Mouse (Mus musculus) heart, embryonic 15.5 days (tissue): ENCODE results near the gene Tsacc. TPM values are rescaled to one million over a fixed set of nuclear protein-coding genes. Genes with fewer than 3 reads are reported as not detected.
A peak's percentile ranks its signal among the peaks of the same experiment; 100 is the strongest.

Experiments
- ATAC-seq: fragments of 200-750 bp; cut with Nextera tagmentation; replicated peaks from 2 replicates; pipeline ENCODE4 v1.8.0; 2017; ENCODE audit warnings: low read depth, moderate TSS enrichment; ENCODE audit not compliant: insufficient number of reproducible peaks, insufficient read depth, low FRiP score
- H3K27ac ChIP-seq: fragments of 300-500 bp; sonication (generic); 2 replicates; pipeline ENCODE4 v1.5.1; 2015; ENCODE audit warnings: mild to moderate bottlenecking, inconsistent platforms
- H3K27me3 ChIP-seq: fragments of 300-500 bp; sonication (generic); 2 replicates; pipeline ENCODE4 v1.6.1; 2015; ENCODE audit warnings: inconsistent platforms
- H3K36me3 ChIP-seq: fragments of 300-500 bp; sonication (generic); 2 replicates; pipeline ENCODE4 v1.6.1; 2015; ENCODE audit warnings: mild to moderate bottlenecking, inconsistent platforms
- H3K4me1 ChIP-seq: fragments of 300-500 bp; sonication (generic); replicated peaks from 2 replicates; pipeline ENCODE4 v1.6.1; 2015; ENCODE audit warnings: inconsistent platforms
- H3K4me2 ChIP-seq: fragments of 300-500 bp; sonication (generic); 2 replicates; pipeline ENCODE4 v1.6.1; 2015; ENCODE audit warnings: inconsistent platforms, mild to moderate bottlenecking, moderate library complexity
- H3K4me3 ChIP-seq: fragments of 300-500 bp; sonication (generic); 2 replicates; pipeline ENCODE4 v1.5.1; 2015; ENCODE audit warnings: mild to moderate bottlenecking, inconsistent platforms
- H3K9ac ChIP-seq: fragments of 300-500 bp; sonication (generic); 2 replicates; pipeline ENCODE4 v1.6.1; 2015; ENCODE audit warnings: mild to moderate bottlenecking, inconsistent platforms
- H3K9me3 ChIP-seq: fragments of 300-500 bp; sonication (generic); replicated peaks from 2 replicates; pipeline ENCODE4 v1.6.1; 2016; ENCODE audit warnings: inconsistent platforms
- WGBS: fragments of 180-500 bp; shearing (Covaris S2); methylation state at CpG from one replicate; pipeline ENCODE4 v1.1.7; 2015; ENCODE audit warnings: mixed read lengths; 5-methylcytosine and 5-hydroxymethylcytosine counted together
- polyA plus RNA-seq: library from polyadenylated mRNA; unstranded; fragments of >200 nt; fragmentation: Nextera tagmentation; extraction: Ambion mirVana; gene quantifications from 2 replicates; pipeline ENCODE4 v1.2.1, GENCODE M21; 2015

Gene Tsacc
- polyA plus RNA-seq: 11.8 and 14.0 TPM in 2 replicates

DNA sequence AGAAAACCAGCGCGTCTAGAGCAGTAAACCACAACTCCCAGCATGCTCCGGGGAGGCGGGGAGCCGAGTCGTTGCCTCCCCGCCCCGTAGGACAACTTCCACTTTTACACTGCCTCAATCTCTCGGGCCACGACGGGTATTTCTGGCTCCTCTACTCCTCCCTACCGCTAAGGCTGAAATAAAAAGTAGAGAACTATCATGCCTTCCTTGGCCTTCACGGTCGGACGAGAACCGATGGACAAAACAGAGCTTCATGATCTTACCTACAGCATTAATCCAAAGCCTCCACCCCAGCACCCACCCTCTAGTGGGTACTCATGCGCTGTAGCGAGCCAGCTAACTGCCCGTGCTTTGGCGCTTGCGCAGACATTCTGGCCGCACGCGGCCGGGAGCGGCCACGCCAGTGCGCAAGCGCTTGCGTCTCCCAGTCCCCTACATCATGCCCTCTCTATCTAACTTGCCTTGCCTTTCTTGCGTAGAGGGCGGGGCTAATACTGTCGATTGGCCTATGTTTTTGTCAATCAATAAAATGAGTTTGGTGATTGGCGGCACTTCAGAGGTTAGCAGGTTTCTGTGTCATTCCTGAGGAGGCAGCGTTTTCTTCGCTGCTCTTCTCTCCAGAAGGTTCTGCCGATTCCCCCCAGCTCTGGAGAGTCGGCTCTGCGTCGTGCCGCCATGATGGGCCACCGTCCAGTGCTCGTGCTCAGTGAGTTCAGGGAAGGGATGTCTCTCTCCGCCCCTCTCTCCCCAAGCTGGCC, at the start of gene Tsacc, which contains the start of gene Cct3:
Tsacc (minus strand) TSS at position 439 of the 758 bp plus-strand sequence.
Cct3 (plus strand) TSS at position 556 of the 758 bp plus-strand sequence.
- WGBS: under 1% methylated on average over 44 of the region's 44 CpGs

GRCm38 (mm10) chr3:88339006-88339405, 42.2 kb upstream of the Tsacc start:
- Histone ChIP-seq H3K4me2 (no peak overlapping the region), H3K4me3 (no peak overlapping the region), H3K9me3 (no peaks in the 10 kb centered on the region), H3K9ac (no peak overlapping the region), H3K4me1 (peaks cover 35% of the 10 kb centered on the region), H3K27ac (no peak overlapping the region), H3K36me3 (peaks cover 27% of the 10 kb centered on the region), H3K27me3 (no peaks in the 10 kb centered on the region)
- 60% methylated on average over 3 of the region's 3 CpGs for WGBS
- no peak for ATAC-seq

More for the DNA sequence above, at the start of gene Tsacc, which contains the start of gene Cct3:
- H3K36me3 ChIP-seq: peaks cover 25% of the 10 kb centered on the region
- H3K9me3 ChIP-seq: no peaks in the 10 kb centered on the region
- H3K4me2 ChIP-seq: peak within 1 kb of the TSS; percentile 74
- no peaks in the 10 kb centered on the region for H3K27me3 ChIP-seq
- peak within 1 kb of the TSS; percentile 79 for H3K4me3 ChIP-seq
- H3K9ac ChIP-seq: peak within 1 kb of the TSS; percentile 81
- peaks cover 19% of the 10 kb centered on the region for H3K4me1 ChIP-seq
- H3K27ac ChIP-seq: peak within 1 kb of the TSS; percentile 97
- ATAC-seq: peak; percentile 99

DNA sequence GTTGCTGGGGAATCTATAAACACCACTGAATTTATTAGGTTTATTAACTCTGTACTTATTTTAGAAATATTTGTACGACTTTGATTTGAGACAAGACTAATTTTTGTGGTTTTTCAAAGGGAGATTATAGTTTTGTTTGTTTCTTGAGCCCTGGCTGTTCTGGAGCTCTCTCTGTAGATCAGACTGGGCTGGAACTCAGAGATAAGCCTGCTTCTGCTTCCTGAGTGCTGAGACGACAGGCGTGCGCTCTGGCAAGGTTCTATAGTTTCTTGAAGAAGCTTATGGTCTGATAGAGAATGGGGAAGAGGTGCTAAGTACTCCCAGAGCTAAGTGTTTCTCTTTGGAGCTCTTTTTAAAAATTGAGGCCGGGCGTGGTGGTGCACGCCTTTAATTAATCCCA, 41.5 kb upstream of the Tsacc start:
- H3K9me3 ChIP-seq: no peaks in the 10 kb centered on the region
- H3K4me1 ChIP-seq: peaks cover 35% of the 10 kb centered on the region
- H3K4me3 ChIP-seq: no peak overlapping the region
- H3K27ac ChIP-seq: no peak overlapping the region
- H3K36me3 ChIP-seq: peaks cover 20% of the 10 kb centered on the region
- no peak overlapping the region for H3K9ac ChIP-seq
- ATAC-seq: no peak
- H3K27me3 ChIP-seq: no peaks in the 10 kb centered on the region
- no peak overlapping the region for H3K4me2 ChIP-seq
- WGBS: 76% methylated on average over 7 of the region's 7 CpGs

GRCm38 (mm10) chr3:88337367-88338020, 40.7 kb upstream of the Tsacc start:
- Histone ChIP-seq H3K9ac (peak overlapping the region; percentile 12; the same call in 1 of the 2 replicates), H3K27ac (peak overlapping the region; percentile 99), H3K36me3 (peaks cover 12% of the 10 kb centered on the region), H3K4me1 (peaks cover 35% of the 10 kb centered on the region), H3K4me3 (peak overlapping the region; percentile 96), H3K27me3 (no peaks in the 10 kb centered on the region), H3K4me2 (peak overlapping the region; percentile 74), H3K9me3 (no peaks in the 10 kb centered on the region)
- ATAC-seq: no peak
- WGBS: 47% methylated on average over 11 of the region's 11 CpGs

- peak; percentile 88 for ATAC-seq
- 1% methylated on average over 65 of the region's 66 CpGs for WGBS
- Histone ChIP-seq H3K36me3 (peaks cover under 1% of the 10 kb centered on the region; the same call in 1 of the 2 replicates), H3K27me3 (no peaks in the 10 kb centered on the region), H3K4me3 (peak within 1 kb of the TSS; percentile 96), H3K4me1 (peaks cover 35% of the 10 kb centered on the region), H3K4me2 (peak within 1 kb of the TSS; percentile 74), H3K9ac (peak within 1 kb of the TSS; percentile 96), H3K9me3 (no peaks in the 10 kb centered on the region), H3K27ac (peak within 1 kb of the TSS; percentile 99)
Measured at GRCm38 (mm10) chr3:88336058-88337013, 39.5 kb upstream of the Tsacc start, which contains the start of the genes Tmem79 and Smg5. TSS of gene Tmem79 (minus strand) at chr3:88336148. TSS of gene Smg5 (plus strand) at chr3:88336260.

DNA sequence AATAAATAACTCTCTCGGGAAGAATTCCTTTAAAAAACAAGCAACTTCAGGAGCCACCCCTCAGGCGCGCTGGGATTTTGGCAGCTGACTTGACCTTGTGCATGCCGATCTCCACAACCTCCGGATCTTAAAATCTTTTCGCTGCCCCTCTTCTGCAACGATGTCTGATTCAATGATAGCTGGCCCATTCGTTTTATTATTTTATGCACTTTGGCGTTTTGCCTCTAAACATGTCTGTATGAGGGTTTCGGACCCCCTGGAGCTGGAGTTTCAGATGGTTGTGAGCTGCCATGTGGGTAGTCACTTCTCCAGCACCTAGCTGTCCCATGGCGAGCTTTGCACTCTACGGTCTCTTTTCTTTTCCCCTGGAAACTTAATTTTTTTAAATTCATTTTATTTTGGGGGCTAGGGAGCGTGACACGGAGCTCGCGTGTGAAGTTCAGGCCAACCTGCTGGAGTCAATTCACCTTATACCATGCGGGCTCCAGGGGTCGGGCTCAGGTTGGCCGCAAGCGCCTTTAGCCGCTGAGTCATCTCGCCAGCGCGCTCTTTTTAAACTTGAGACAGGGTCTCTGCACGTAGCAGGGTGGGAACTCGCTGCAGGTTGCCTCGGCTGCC, 38.7 kb upstream of the Tsacc start:
- H3K4me3 ChIP-seq: peak overlapping the region; percentile 96
- no peaks in the 10 kb centered on the region for H3K9me3 ChIP-seq
- H3K4me1 ChIP-seq: peaks cover 35% of the 10 kb centered on the region
- WGBS: under 1% methylated on average over 27 of the region's 27 CpGs
- H3K4me2 ChIP-seq: peak overlapping the region; percentile 74
- H3K9ac ChIP-seq: peak overlapping the region; percentile 73
- no peaks in the 10 kb centered on the region for H3K27me3 ChIP-seq
- peak; percentile 28 for ATAC-seq
- H3K27ac ChIP-seq: peak overlapping the region; percentile 99
- no peaks in the 10 kb centered on the region for H3K36me3 ChIP-seq

DNA sequence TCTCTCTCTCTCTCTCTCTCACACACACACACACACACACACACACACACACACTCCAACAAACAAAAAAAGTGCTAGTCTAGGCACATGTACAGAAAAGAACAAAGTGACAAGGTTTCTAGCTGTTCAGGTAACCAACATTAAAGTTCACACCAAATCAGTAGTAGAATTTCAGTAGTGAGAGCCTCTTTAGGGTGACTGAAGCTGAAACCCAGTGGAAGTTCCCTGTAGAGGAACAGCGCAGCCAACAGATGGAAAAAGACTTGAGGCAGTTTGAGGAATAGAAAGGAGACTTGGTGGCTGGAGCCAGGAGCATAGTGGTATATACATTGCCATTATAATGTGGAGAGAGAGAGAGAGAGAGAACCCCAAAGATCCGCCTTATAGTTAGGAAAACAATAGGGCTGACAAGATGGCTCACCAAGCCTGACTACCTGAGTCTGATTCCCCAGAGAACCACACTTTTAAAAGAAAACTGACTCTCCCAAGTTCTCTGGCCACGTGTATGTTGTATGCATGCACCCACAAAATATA, 38.2 kb upstream of the Tsacc start:
- WGBS: 30% methylated on average over 3 of the region's 3 CpGs
- Histone ChIP-seq H3K4me1 (peaks cover 35% of the 10 kb centered on the region), H3K27ac (peak overlapping the region; percentile 99), H3K27me3 (no peaks in the 10 kb centered on the region), H3K4me3 (peak overlapping the region; percentile 96), H3K36me3 (no peaks in the 10 kb centered on the region), H3K4me2 (peak overlapping the region; percentile 74), H3K9me3 (no peaks in the 10 kb centered on the region), H3K9ac (peak overlapping the region; percentile 73)
- ATAC-seq: no peak

GRCm38 (mm10) chr3:88334029-88334658, 37.3 kb upstream of the Tsacc start:
- Histone ChIP-seq H3K9ac (no peak overlapping the region), H3K4me2 (peak overlapping the region; percentile 74; the same call in 1 of the 2 replicates), H3K9me3 (no peaks in the 10 kb centered on the region), H3K27ac (0 out of 2 replicates have a peak overlapping the region, but pooled peaks have one; percentile 9), H3K4me3 (peak overlapping the region; percentile 96; the same call in 1 of the 2 replicates), H3K4me1 (peaks cover 33% of the 10 kb centered on the region), H3K36me3 (peaks cover 5% of the 10 kb centered on the region; the same call in 1 of the 2 replicates), H3K27me3 (no peaks in the 10 kb centered on the region)
- WGBS: 43% methylated on average over 12 of the region's 12 CpGs
- no peak for ATAC-seq

- Histone ChIP-seq H3K4me3 (no peak overlapping the region), H3K9ac (no peak overlapping the region), H3K27me3 (no peaks in the 10 kb centered on the region), H3K9me3 (no peaks in the 10 kb centered on the region), H3K27ac (no peak overlapping the region), H3K36me3 (peaks cover 19% of the 10 kb centered on the region), H3K4me1 (peaks cover 12% of the 10 kb centered on the region), H3K4me2 (no peak overlapping the region)
- ATAC-seq: no peak
- WGBS: 27% methylated on average over 2 of the region's 2 CpGs
Measured at GRCm38 (mm10) chr3:88331282-88331681, 34.5 kb upstream of the Tsacc start.

- Histone ChIP-seq H3K4me3 (no peak overlapping the region), H3K4me1 (peaks cover 12% of the 10 kb centered on the region), H3K4me2 (no peak overlapping the region), H3K9me3 (no peaks in the 10 kb centered on the region), H3K36me3 (peaks cover 19% of the 10 kb centered on the region), H3K27ac (no peak overlapping the region), H3K9ac (no peak overlapping the region), H3K27me3 (no peaks in the 10 kb centered on the region)
- no peak for ATAC-seq
- WGBS: 81% methylated on average over 5 of the region's 5 CpGs
Measured at GRCm38 (mm10) chr3:88328956-88329355, 32.2 kb upstream of the Tsacc start.
